9 mouse cellular contexts compared by ENCODE assay signal in the genomic region with DNA sequence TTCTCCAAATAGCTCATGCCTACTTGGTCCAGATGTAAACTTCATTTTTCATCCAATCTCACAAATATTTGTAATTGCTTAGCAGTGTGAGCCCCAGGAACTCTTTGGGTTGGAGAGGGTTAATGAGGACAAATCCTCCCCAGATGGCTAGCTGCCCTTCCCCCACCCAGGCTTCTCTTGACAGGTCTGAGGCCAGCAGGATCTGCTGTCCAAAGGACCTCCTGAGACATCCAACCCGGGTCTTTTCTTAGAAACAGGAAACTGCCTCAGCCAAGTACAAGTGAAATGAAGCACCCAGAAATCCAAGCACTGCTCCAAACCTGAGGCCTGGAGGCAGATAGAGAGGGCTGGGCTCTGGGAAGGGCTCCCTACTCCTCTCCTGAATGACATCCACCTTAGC.
A peak's percentile ranks its signal among the peaks of the same experiment; 100 is the strongest.
DNase-seq lines count a peak whose midpoint lies in the region; ATAC-seq and TF ChIP-seq lines count a peak whose summit lies in the region.
"Had no signal": no experiment of that assay in that cellular context is flagged by ENCODE, and none has a peak within 500 bp of the region (broad histone marks: within the 10 kb centered on the region; RNA-seq: fewer than 3 reads in every experiment).

No protein-coding gene starts in this region.

- H3K4me1 ChIP-seq in lung, adult 2 months (ENCODE audit: control insufficient read depth, insufficient read depth, low read length): no peaks in the 10 kb centered on the region
- peaks cover 4% of the 10 kb centered on the region; the same call in 1 of the 2 replicates for H3K4me1 ChIP-seq in neural tube, embryonic 15.5 days

- 0% methylated on average over 1 of the region's 1 CpGs for WGBS in lung, adult 2 months
- WGBS in neural tube, embryonic 15.5 days: 50% methylated on average over 1 of the region's 1 CpGs

- no peaks in the 10 kb centered on the region for H3K27me3 ChIP-seq in neural tube, embryonic 15.5 days (replicated peaks)

- no peaks in the 10 kb centered on the region for H3K9me3 ChIP-seq in neural tube, embryonic 15.5 days (replicated peaks)

- no peak for TF ChIP-seq POLR2A in lung, adult 2 months (IDR thresholded peaks at IDR 0.05; ENCODE audit: borderline replicate concordance, extremely low read depth, low read depth, low read length)

- no peak overlapping the region for H3K9ac ChIP-seq in neural tube, embryonic 15.5 days (replicated peaks)

- no peaks in the 10 kb centered on the region for H3K36me3 ChIP-seq in neural tube, embryonic 15.5 days

- no peak for ATAC-seq in neural tube, embryonic 15.5 days (ENCODE audit: low FRiP score)

- no peak overlapping the region for H3K4me3 ChIP-seq in lung, adult 2 months (replicated peaks; ENCODE audit: extremely low read depth, low read depth, low read length)
- no peak overlapping the region for H3K4me3 ChIP-seq in neural tube, embryonic 15.5 days (replicated peaks)

- H3K27ac ChIP-seq in neural tube, embryonic 15.5 days (replicated peaks): no peak overlapping the region

- no peak for TF ChIP-seq CTCF in lung, adult 2 months (IDR thresholded peaks at IDR 0.05; ENCODE audit: insufficient read depth, low read length)

- peak; percentile 15 to 41 for DNase-seq in lung, adult 18-20 months
- no peak for DNase-seq in lung, adult 2 months
- peak; percentile 79 for DNase-seq in heart, adult 8-10 months (ENCODE audit: low spot score)
- DNase-seq in kidney, postnatal 4 days: peak; percentile 75 to 82
- DNase-seq in cerebellum, postnatal 36 days: no peak
- DNase-seq in right cerebral cortex, adult 18-20 months: no peak
- DNase-seq: midbrain, embryonic 14.5 days; right cerebral cortex, postnatal 4 days had no signal

- no peak overlapping the region for H3K4me2 ChIP-seq in neural tube, embryonic 15.5 days

Comparison
In these comparisons a context has a peak if more than half of its experiments do, and no peak if none do; other contexts are left out.
1. DNase-seq: peak in lung, adult 18-20 months (2 of 2), heart, adult 8-10 months (single experiment) and kidney, postnatal 4 days (2 of 2); none in lung, adult 2 months (single experiment), cerebellum, postnatal 36 days (0 of 2) and right cerebral cortex, adult 18-20 months (single experiment).